Mouse (Mus musculus) left cerebral cortex, postnatal 25 days (tissue): ENCODE results near the gene Snrpg. TPM values are rescaled to one million over a fixed set of nuclear protein-coding genes. Genes with fewer than 3 reads are reported as not detected.
A peak's percentile ranks its signal among the peaks of the same experiment; 100 is the strongest.
"Not testable (repeated sequence)": the region's sequence is repeated elsewhere in the genome, so short reads cannot be mapped to it uniquely, and the experiment has no call there.

Experiments
- DNase-seq, 2 experiments: peaks; one replicate each; pipeline ENCODE4 v3.0.0; 2022; ENCODE audit warnings: low spot score in 2 of 2, mixed read lengths in 1 of 2
- intact Hi-C: fragments of 180-260 bp; cut with DNase I; formaldehyde crosslinking; loops from one replicate; pipeline ENCODE4 v1.15.1; 2025
- total RNA-seq, 2 experiments: library from RNA; stranded (reverse); gene quantifications; 2 replicates each; pipeline ENCODE4 v1.2.3; 2021

The Snrpg gene
- 10 to 100 TPM; 58.9 to 62.2 TPM for total RNA-seq

- intact Hi-C loops = no loop called here
- no peak for DNase-seq
Measured at GRCm38 (mm10) chr6:86370764-86371339, at the start of gene Snrpg. Snrpg (plus strand) TSS chr6:86371304.

- peak; percentile 6 to 37 for DNase-seq
- intact Hi-C loops = no loop called here
Measured at GRCm38 (mm10) chr6:86322031-86322563, 49.0 kb upstream of the Snrpg start.

DNA sequence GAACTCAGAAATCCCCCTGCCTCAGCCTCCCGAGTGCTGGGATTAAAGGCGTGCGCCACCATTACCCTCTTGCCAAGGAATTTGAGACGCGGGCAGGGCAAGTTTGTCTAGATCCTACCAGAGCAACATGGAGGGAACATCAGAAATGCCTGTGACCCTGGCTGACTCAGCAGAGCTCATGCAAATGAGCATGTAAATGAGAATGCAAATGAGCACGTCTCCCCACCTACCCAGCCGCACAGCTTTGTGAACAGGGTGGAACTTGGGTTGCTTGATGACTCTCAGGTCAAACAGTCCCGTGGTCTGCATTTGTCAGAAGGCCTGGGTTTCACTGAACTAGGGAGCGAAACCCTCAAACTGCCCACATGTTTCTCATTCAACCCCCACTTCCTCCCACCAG, 48.1 kb upstream of the Snrpg start:
- intact Hi-C loops = no loop called here
- DNase-seq = no peak

DNA sequence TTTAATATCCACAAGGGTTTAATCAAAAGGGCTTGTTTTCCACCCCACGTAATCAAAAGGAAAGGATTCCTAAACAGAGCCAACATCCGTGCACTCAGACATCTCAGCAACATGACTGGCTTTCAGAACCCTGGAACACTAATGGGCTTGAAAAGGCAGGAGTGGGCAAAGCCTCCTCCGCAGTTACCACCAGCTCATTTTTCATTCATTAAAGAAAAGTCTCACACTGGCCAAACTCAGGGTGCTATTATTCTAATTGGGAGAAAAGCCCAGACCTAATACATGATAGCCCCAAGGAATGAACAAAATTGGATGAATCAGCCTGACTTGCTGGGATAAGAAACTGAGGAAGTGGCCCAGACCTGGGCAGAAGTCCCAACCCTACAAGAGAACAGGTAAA, 46.7 kb upstream of the Snrpg start:
- intact Hi-C loops = no loop called here
- DNase-seq = no peak

- intact Hi-C loops = no loop called here
- no peak for DNase-seq
Measured at GRCm38 (mm10) chr6:86325646-86326045, 45.5 kb upstream of the Snrpg start.

GRCm38 (mm10) chr6:86326866-86327265, 44.2 kb upstream of the Snrpg start:
- peak in 1 of 2 experiments; percentile 10 for DNase-seq
- intact Hi-C loops = no loop called here

- intact Hi-C loops = no loop called here
- DNase-seq = no peak
Measured at GRCm38 (mm10) chr6:86328369-86328768, 42.7 kb upstream of the Snrpg start.

- intact Hi-C loops = no loop called here
- no peak for DNase-seq
Measured at GRCm38 (mm10) chr6:86329943-86330342, 41.2 kb upstream of the Snrpg start.

DNA sequence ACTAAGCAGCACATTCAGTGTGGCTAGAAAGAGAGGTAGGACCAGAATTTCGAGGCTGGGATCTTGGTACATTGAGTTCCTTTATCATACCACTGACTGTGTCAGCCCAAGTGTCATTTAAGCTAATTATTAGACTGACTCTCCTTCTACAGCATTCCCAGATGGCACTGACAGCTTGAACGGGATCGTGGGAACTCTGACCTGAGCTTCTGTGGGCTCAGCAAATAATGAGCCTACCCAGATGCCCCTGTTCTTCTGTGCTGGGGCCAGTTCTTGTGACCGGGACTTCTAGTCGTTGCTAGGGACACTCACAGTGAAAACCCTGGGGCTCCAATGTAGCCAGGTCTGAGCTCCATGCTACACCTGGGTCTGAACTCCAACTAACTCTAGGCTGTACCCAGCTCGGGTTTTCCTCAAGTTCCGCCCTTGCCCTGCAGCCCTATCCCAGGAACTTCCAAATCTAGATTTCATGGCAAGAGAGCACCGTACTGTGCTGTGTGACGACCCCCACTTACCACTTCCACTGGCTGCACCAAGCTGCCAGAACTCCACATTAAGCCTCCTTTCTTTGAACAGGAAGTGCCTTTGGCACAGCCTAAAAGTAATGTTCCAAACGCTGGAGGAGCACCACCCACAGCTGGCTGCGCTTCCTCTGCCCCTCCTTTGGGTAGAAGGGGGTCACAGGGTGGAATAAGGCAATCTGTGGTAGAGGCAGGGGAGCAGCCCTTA, 35.8 kb upstream of the Snrpg start:
- intact Hi-C loops = no loop called here
- DNase-seq = no peak

DNA sequence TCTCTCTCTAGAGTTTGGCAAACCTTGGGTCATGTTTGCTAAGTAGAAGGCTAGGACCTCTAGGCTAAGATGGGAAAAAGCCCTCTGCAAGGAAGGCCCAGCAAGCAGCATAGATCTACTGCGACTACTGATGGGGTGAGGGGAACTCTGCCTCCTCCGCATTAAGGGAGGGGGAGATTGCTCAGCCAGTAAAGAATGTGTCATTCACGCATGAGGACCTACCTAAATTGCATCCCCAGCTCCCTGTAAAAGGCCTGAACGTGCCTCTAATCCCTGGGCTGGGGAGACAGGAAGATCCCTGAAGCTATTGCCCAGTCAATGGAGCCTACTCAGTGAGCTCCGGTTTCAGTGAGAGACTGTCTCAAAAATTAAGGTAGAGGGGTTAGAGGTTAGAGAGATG, 35.2 kb upstream of the Snrpg start:
- intact Hi-C loops = no loop called here
- DNase-seq = no peak

DNA sequence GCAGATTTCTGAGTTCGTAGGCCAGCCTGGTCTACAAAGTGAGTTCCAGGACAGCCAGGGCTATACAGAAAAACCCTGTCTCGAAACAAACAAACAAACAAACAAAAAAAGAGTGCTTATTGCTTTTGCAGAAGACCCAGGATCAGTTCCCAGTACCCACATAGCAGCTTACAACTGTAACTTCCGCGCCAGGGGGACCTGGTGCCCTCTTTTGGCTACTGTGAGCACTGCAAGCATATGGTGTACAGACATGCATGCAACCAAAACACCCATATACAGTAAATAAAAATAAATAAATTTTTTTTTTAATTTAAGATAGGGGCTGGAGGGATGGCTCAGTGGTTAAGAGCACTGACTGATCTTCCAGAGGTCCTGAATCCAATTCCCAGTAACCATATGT, 34.8 kb upstream of the Snrpg start:
- DNase-seq, intact Hi-C loops: not testable (repeated sequence)

- DNase-seq = peak in 1 of 2 experiments; percentile 72
- intact Hi-C loops = no loop called here
Measured at GRCm38 (mm10) chr6:86343656-86344055, 27.4 kb upstream of the Snrpg start.

DNA sequence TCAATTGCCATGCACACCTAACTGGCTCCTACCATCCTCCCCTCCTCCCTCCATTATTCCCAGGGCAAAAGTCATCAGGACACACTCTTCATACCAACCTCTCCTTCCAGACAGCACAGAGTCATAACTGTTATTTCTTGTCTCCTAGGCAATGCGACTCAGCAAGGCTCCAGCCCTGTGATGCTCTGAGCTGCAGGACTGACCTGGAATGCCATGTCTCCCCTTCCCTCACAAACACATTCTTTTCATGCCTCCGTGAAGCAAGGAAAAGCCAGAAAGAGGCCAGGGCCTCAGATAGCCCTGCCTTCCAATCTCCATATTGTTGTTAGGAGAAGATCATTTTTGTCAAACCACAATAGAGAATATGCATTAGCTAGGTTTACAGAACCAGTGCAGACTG, 25.0 kb upstream of the Snrpg start:
- intact Hi-C loops = loop anchor here (5.0 kb wide), 1 partner anchor 154 kb away; no protein-coding TSS in a partner anchor
- DNase-seq = no peak

GRCm38 (mm10) chr6:86349257-86349656, 21.8 kb upstream of the Snrpg start:
- intact Hi-C loops = loop anchor here (5.0 kb wide), 1 partner anchor 157 kb away; no protein-coding TSS in a partner anchor
- peak in 1 of 2 experiments; percentile 42 for DNase-seq

- DNase-seq = no peak
- intact Hi-C loops = no loop called here
Measured at GRCm38 (mm10) chr6:86354948-86355347, 16.2 kb upstream of the Snrpg start.

- intact Hi-C loops = no loop called here
- DNase-seq = no peak
Measured at GRCm38 (mm10) chr6:86356956-86357355, 14.1 kb upstream of the Snrpg start.

DNA sequence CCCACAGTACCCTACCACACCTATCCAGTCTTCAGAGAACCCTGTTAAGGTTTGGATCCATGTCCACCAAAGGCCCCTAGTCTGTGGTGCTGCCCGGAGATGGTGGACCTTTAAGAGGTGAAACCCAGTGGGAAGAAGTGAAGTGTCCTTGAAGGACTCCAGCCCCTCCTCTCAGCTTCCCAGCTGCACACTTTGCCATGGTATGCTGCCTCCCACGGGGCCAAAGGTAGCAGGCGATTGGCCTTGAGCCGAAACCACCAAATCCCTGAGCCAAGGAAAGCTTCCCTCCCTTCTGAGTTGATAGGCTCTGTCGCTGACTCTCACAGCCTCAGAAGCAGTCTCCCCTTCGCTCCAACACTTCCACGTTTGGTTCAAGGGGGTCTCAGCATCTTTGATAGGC, 10.4 kb upstream of the Snrpg start:
- DNase-seq = no peak
- intact Hi-C loops = no loop called here

DNA sequence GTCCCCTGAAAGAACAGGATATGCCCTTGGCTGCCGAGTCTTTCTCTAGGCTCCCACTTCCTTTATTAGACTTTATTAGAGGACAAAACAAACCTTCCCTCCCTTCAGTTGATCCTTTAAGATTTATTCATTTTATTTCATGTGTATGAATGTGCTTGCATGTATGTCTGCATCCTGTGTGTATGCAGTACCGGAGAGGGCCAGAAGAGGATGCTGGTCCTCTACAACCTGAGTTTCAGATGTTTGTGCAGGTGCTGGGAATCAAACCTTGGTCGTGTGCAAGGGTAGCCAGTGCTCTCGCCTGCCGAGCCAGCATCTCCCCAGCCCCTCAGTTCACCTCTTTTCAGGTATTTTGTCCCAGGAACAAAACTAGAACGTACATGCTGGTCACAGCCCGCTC, 9.7 kb upstream of the Snrpg start:
- intact Hi-C loops = no loop called here

GRCm38 (mm10) chr6:86364442-86365141, 6.5 kb upstream of the Snrpg start:
- peak; percentile 60 to 90 for DNase-seq
- intact Hi-C loops = loop anchor here (1.0 to 5.0 kb wide), 3 partner anchors 32 to 337 kb away; partner anchors contain the start of genes Add2 and Pcyox1

More for the DNA sequence above, 9.7 kb upstream of the Snrpg start:
- no peak for DNase-seq
